Mouse (Mus musculus): ENCODE measurements around the gene Trim16. TPM values are rescaled to one million over a fixed set of nuclear protein-coding genes. Genes with fewer than 3 reads are reported as not detected.

The Trim16 gene
- total RNA-seq (2023) = 1.1 TPM

GRCm38 (mm10) chr11:62820059-62820541, at the start of gene Trim16:
Trim16 (plus strand) TSS chr11:62820231.

GRCm38 (mm10) chr11:62788935-62789616, 31.0 kb upstream of the Trim16 start, which contains the start of gene Zfp286:
Zfp286 (minus strand) TSS chr11:62789462.

GRCm38 (mm10) chr11:62846961-62847654, 27.1 kb downstream of the Trim16 start, which contains the start of gene Fbxw10:
Fbxw10 (plus strand) TSS chr11:62847069.

GRCm38 (mm10) chr11:62879220-62880048, 59.4 kb downstream of the Trim16 start, which contains the start of gene Tvp23b:
Tvp23b (plus strand) TSS chr11:62879455.

Other genes with a start within 250 kb of the Trim16 start
- gene Trpv2, start 245.7 kb upstream of the Trim16 start, total RNA-seq (2023) = 45.6 TPM
- 0.56 TPM for gene Lrrc75a, start 171.7 kb upstream of the Trim16 start, total RNA-seq (2023)
- 29.8 TPM for gene Mmgt2, start 171.6 kb upstream of the Trim16 start, total RNA-seq (2023)
- gene Zfp287, start 88.3 kb upstream of the Trim16 start, total RNA-seq (2023) = 14.8 TPM
- not detected for gene Gm10428, start 67.1 kb upstream of the Trim16 start, total RNA-seq (2023)
- gene Zfp286, start 30.8 kb upstream of the Trim16 start, total RNA-seq (2023) = 4.2 TPM
- 6.1 TPM for gene Fbxw10, start 26.8 kb downstream of the Trim16 start, total RNA-seq (2023)
- gene Tvp23b, start 59.2 kb downstream of the Trim16 start, total RNA-seq (2023) = 13.8 TPM
- gene Cdrt4, start 131.0 kb downstream of the Trim16 start, total RNA-seq (2023) = not detected
- gene Tekt3, start 241.4 kb downstream of the Trim16 start, total RNA-seq (2023) = not detected

Measured in CD4-positive naive resting alpha-beta T cell, adult 57 days (primary cell).